Mouse (Mus musculus): Measurements from ENCODE around the gene Kcnj6.
A peak's percentile ranks its signal among the peaks of the same experiment; 100 is the strongest.

Kcnj6 gene

DNA sequence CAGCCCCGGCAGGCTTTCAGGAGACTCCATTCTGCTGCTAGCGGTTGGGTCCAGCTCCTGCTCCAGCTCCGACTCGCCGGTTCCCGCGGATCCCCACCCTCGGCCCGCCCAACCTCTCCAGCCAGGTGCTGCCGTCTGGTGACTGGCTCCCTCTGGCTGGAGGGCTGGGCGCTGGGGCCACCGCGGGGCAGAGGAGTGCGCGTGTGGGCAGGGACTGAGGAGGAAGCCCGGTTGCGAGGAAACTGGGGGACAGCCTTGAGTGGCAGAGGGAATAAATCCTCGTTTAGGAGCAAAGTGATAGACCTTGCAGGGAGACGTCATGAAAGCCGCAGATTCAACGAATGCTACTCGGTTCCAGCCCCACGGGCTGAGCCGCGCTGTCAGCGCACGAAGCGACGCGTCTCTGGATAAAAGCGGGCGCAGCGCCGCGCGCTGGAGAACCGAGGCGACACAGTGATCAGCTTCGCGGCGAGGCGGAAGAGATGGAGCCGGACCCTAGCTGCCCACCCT, at the start of gene Kcnj6:
TSS of gene Kcnj6 (minus strand) at position 362 of the 510 bp plus-strand sequence.
- peak; percentile 80 for DNase-seq (ENCODE audit: low spot score)

DNA sequence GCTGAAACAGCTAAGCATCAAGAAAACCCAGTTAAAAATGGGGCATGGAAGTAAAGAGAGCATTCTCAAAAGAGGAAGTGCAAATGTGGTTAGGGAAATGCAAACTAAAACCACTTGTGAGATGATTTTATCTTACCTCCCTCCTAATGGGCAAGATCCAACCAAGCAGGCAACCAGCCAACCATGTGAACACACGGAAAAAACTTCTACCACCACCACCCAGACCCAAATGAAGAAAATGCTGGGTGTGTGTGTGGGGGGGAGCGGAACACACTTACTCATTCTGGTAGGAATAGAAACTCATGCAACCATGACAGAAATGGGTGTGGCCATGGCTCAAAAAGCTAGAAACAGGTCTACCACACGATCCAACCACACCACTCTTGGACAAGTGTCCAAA, 12.4 kb upstream of the Kcnj6 start:
- no peak for DNase-seq (ENCODE audit: low spot score)

DNA sequence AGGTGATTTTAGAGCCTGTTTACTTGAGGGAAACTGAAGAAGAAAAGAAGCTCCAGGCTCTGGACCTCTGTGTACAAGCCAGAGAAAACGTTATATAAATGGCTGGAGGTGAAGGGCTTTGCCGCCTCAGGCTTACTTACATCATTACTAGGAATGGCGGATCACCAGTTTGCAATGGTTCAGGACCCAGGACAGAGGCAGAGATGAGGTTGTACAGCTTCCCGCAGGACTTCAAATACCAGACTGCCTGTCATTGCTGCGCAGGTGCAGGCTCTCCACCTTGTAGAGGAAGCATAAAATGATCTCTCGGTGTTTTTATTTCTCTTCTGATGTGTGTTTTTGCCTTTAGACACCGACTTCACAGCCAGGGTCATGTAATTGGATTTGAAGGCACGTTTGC, 7.1 kb upstream of the Kcnj6 start:
- DNase-seq (ENCODE audit: low spot score) = peak; percentile 72

DNA sequence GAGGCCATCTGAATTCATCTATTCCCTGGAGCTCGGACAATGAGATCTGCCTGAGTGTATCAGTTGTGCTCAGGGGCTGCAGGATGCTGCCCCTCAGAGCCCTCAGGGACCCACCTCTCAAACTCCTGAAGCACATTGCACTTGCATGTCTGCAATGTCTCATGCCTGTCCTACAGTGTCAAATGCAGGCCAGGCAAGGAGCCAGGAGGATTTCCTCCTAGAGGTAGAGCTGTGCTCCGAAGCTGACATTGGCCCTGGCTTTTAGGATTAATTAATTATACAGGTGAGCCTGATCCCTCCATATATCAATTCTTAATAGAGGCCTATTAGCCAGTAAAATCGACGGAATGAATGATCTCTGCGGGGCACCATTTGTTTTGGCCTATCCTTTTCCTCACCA, 2.0 kb upstream of the Kcnj6 start:
- DNase-seq (ENCODE audit: low spot score) = no peak

DNA sequence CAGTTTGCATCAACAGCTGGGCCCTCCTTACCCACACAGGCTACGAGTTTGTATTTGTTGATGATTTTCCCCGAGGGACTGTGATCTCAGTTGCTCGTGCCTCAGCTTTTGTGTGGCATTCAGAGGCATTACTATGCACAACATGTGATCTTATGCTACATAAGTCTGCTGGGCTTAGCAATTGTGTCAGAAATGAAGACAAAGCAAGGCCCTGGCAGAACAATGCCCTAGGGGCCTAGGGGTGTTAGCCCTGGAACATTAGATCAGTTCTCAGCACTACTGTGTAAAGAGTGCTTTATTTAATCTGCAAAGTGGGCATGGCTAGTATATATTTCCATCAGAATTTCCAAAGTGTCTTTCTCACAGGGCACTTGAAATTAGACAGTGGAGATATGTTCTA, 1.5 kb upstream of the Kcnj6 start:
- no peak for DNase-seq (ENCODE audit: low spot score)

DNA sequence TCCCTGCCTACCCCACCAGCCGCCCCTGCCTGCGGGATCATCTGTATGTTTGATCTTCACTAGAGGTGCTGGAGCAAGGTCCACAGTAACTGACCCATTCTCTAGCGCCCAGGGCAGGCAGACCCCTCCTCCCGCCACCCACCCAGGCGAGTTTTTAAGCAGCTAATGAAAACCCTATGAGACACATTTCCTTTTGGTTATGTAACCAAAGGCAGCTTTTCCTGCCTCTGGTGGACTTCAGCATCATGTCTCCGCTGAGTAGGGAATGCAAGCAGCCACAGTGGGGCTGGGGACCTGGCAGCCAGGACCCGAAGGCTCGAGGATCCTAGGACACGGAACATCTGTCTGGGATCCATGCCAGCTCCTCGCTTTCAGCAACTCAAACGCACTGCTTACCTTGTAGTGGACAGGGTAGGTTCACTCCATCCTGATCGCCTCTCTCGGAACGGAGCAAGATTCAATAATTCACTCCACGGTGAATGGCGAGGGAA, 665 bp downstream of the Kcnj6 start:
- no peak for DNase-seq (ENCODE audit: low spot score)

DNA sequence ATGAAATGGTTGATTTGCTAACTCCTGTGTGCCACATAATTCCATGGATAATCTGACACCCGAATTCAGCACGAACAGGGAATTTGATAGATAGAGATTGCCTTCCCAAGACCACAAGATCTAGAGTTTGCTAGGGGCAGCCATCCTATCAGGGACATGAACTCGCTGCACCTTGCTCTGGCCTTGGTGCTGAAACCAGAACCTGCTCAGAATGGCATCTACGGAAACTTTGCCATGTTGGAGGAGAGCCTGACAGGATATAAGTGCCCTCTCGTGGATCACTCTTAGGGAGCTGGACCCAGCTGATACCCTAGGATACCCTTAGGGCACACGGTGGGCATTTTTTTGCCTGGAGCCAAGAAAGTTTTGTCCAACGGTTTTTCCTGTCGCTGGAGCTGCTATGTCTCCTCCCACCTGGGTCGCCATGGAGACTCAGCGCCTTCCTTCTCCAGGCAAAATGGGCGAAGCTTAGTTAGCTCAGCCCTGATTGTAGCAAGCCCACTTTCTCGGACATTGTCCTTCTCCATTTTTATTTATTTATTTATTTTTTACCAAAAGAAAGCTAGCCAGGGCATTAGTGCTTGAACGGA, 1.9 kb downstream of the Kcnj6 start:
- peak; percentile 90 for DNase-seq (ENCODE audit: low spot score)

DNA sequence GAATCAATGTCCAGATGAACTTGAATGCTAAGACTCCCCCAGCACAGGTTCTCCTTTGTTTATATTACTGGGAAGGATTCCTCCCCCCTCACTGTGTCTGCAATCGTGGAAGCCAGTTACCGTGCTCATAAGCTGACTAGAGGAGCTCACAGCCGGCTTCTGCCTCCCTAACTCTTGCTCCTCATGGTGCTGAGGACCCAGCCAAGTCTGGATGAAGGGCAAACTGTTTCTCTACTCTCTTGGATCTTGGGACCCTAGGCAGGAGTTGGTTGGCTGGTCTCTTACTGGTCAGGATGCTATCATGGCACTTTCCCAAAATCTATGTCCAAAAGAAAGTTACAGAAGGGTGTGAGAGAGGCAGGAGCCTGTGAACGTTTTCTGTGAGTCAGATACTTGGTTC, 2.6 kb downstream of the Kcnj6 start:
- no peak for DNase-seq (ENCODE audit: low spot score)

DNA sequence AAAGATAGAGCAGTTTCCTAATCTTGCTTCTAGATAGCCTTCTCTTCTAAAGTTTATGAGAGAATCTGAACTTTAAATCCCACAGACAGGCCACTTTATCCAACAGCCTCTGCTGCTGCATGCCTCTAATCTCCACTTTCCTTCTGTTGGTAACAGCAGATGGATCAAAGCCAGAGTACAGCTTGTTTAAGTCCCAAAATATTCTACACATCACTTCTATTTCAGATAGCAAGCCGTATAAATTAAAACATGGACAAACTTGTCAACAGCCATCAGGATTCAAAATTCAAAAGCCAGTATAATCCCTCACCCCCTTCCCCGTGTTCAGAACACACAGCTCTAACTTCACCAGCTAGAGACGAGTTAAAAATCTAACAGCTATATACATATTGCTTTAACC, 3.4 kb downstream of the Kcnj6 start:
- no peak for DNase-seq (ENCODE audit: low spot score)

DNA sequence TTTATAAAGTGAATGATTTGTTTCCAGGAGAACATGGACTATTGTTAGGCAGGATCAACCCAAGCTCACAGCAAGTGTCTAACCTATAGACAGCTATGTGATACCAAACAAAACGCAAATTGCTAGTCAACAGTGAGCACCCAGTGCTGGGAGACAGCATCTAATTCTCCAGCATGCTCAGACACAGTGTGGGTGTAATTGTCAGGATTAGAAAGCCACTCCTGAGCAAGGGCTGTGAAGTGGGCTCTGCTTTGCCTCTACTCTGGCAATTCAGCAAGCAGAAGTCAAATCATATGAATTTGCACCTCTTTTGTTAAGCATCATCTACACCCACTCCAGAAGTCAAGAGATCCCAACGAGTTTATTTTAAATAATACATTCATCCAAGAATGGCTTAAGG, 7.4 kb downstream of the Kcnj6 start:
- DNase-seq (ENCODE audit: low spot score) = no peak

DNA sequence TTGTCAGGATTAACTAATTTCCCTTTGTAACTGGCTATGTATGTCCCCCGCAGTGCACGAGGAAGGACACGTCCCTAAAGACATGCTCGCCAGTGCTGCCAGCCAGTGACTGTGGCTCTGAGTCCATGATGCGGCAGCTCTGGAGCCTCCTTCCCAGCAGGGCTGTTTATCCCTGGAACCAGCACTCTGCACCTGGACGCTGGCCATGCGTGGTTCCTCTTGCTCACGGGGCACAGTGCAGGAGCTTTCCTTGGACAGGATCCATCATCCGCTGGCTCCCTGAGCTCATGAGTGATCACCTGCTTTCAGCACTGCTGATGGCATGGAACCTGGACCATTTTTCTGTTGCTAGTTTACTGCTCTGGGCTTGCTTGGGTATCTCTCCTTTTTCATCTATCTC, 10.8 kb downstream of the Kcnj6 start:
- no peak for DNase-seq (ENCODE audit: low spot score)

DNA sequence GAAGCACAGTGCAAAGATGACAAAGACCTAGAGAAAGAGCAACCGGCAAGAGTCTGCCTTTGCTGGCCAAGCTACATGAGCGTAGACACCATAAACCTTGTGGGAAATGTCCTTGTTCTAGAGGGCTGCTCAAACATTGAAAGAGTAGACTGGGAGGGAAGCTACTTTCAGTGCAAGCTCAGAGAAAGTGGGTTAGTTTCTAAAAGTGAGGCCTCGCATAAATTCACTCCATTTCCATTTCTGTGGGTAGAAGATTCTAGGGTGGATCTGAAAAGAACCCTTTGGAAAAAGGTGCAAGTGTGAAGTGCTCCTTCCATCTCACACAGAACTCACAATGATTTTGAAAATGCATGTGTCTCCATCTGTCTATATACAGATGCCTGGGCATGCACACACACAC, 13.2 kb downstream of the Kcnj6 start:
- DNase-seq (ENCODE audit: low spot score) = no peak

DNA sequence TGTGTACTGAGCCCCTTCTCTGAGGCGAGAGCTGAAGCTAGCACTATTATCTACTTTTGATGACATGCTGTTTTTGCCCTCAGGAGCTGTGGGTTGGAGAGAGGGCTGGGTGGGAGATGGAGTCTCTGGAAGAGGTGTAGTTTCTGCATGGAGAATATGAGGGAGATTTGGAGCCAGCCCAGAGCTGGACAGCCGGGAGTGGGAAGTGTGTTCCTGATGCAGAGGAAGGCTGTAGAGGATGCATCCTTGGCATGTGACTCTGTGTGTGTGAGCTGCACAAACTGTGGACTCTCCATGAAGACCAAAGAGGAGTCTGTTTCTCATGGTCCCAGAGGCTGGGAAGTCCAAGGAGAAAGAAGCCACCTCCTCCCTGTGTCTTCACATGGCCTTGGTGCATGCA, 17.1 kb downstream of the Kcnj6 start:
- no peak for DNase-seq (ENCODE audit: low spot score)

DNA sequence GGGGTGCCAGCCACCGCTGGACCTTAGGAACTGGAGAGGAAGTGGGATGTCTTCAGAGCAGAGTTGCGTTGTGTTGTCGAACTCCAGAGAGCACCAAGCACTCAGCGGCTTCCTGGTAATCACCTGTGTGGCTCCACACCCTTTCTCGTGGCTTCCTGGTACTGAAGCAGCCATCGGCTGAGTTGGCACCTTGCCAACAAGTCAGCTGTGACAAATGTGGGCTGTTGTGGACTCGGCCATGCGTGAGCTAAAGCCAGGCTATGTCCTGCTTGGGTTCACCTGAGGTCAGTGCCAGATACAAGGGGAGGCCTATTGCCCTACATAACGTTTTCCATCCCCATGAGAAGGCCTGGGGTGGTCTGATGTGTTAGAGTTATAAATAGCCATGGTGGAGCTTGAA, 18.0 kb downstream of the Kcnj6 start:
- no peak for DNase-seq (ENCODE audit: low spot score)

DNA sequence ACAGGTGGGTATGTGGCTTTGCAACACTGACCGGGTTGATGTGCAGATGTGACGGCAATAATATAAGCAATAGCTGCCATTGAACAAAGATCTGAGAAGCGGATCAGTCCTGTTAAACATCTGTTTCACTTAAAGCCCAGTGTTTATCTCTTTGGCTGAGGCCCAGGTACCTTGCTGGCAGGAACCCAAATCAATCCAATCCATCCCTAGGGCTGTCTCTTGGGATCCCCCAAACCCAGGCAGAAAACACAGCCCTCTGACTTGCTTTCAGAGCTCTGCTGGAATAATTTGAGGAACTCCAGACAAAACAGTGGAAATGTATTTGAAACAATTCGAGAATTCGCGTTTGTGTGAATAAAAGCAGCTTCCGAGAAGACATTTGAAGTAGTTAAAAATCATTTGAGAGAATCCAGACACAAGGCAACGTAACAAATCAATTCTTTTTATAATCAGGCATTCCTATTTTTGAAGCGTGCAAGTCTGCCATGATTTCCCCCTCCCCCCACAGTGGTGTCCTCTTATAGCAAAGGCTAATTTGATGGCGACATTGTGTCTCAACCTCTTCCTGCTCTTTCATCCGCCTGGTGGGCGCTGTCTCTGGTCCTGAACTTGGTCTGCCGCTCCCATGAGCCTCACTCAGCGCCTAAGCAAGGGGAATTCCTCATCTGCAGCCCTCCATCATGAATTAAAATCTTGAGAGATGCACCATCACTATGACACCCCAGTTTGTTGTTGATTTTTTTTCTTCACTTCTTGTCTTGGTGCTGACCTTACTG, 25.2 kb downstream of the Kcnj6 start:
- DNase-seq (ENCODE audit: low spot score) = peak; percentile 83

DNA sequence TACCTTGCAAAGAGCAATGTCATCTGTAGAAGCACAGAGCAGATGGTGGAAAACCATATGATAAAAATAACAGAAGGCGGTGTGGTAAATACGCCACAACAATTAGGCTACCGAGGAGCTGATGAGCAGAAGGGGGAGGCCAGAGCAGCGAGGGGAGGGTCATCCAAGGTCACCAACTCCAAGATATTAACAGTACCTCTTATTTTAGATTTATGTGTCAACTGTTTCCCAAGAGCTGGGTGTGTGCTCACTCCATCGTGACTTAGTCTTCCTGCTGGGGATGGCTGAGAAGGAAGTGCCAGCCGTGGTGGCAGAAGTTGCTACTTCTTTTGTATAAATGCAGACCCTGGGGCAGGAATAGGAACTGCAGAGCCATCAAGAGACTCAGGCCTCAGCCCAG, 28.6 kb downstream of the Kcnj6 start:
- DNase-seq (ENCODE audit: low spot score) = no peak

DNA sequence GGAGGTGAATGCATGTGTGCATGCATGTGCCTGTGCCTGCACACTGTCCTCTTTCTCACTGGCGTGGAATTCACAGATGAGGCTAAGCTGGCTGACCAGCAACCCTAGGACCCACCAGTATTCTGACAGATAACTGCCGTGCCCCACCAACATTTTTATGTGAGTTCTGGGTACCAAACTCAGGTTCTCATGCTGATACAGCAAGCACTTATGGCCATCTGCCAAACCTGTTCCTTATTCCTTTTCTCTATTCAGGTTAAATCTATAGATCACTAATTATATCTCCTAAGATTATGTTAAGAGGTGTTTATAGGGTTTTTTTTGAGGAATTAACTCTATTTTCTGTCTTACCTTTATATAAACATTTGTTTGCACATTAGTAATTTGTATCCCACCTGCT, 29.0 kb downstream of the Kcnj6 start:
- DNase-seq (ENCODE audit: low spot score) = no peak

DNA sequence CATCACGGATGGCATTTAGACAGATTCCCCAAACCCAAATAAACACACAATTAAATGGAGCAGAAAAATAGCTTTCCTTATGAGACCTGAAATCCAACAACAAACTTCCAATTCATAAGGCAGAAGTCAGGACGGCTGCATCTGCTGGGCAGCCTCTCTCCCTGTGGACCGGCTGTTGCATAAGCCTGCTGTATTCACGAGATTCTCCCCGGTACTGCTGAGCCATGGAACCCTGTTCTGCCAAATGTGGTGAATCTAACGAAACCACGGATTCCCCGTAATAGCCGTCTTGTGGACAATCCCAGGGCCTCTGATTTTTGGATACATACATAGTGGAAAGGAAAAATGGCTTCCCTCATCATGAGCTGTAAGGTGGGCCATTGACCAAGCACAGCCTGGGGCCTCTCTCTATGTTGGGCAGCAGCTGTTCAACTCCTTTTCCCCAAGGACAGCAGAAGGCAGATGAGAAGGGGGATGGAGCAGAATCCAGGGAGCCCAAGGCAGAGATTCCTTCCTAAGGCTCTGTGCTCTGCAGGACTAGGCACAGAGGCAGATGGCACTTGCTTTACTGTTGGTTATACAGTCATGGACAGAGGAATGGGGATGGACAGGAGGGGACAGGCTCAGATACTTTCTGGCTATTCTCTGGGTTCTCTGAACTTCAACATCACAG, 40.2 kb downstream of the Kcnj6 start:
- DNase-seq (ENCODE audit: low spot score) = no peak

DNA sequence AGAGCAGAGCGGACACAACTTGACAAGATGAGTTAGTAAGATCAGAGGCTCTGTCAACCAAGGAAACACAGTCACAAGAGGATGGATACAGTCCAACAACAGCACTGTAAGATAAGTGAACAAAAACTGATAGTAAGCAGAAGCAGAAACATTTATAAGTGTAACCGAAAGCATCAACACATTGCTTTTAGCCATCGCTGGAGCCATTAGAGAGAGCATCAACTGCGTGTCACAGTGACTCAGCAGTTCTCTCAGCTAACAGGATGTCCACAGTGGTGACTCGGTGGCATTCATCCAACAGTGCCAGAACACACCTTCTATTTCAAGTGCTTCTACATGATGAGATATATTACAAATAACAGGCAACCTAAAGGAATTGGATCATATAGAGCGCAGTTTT, 41.1 kb downstream of the Kcnj6 start:
- DNase-seq (ENCODE audit: low spot score) = no peak

DNA sequence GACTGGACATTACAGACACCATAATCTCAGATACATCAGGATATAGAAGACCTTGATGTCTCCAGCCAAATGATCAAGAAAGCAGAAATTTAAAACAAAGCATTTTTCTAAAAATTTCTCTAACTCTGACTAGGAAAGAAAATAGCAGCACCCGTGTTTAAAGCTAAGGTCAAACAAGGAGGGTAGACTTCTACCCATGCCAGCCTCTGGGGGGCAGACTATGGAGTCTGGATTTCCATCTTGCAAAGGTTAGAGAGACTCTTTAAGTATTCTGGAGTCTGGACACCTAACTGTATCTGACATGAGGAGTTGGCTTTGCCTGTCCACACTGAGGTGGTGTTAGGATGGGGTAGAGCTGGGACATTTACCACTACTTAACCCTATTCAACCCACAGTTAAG, 44.2 kb downstream of the Kcnj6 start:
- DNase-seq (ENCODE audit: low spot score) = no peak

DNA sequence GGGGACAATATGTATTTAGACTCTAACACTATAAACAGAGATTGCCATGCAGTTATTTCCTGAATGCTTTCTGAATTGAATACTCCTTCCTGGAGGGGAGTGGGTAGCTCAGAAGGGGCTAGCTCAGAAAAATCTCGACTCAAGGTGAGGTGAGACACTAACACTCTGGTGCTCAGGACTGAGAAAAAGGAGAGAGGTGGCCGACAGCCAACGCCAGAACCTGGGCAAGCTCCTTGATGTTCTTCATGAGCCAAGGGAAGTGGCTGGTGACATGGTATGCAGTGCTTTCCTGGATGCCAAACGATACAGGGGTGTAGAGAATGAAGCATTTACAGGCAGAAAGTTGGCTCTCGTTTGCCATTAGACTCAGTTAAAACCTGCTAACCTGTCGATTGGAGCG, 48.3 kb downstream of the Kcnj6 start:
- DNase-seq (ENCODE audit: low spot score) = no peak

DNA sequence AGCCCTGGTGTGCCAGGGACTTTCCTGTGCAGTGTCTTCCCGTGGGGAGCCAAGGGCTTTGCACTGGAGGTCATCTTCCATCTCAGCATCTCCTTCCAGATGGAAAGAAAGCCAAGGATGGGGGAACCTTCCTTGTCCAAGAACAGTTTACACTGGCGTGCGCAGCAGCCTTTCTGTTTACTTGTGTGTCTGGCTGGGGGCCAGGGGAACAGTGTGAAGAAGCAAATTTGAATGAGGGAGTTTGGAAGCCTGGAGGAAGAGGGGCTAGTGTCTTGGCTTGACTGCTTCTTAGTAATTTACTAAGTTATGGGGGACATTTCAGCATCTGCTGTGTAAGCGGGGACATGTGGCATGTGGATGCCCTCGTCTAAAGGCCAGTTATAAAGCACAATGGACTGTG, 50.7 kb downstream of the Kcnj6 start:
- no peak for DNase-seq (ENCODE audit: low spot score)

DNA sequence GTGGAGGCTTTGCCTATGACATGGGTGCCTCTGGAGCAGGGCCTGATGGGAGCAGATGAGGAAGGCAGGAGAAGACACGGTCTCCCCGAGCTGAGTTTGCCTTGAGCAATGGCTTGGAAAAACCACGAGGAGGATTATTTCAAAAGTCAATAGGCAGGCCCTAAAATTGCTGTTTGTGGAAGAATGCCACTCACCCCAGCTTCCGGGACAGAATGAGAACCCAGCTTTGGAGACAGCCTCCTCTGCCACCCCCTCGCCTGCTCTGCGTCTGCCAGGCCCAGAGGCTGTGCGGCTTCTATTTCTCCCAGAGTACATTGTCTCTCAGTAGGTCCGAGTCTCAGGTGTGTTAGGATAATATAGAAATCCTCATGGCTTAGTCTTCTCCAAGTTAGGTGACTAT, 64.8 kb downstream of the Kcnj6 start:
- DNase-seq (ENCODE audit: low spot score) = no peak

All from embryo, embryonic 10 days (tissue).